Mouse (Mus musculus): ENCODE results near the gene Nop10. TPM values are rescaled to one million over a fixed set of nuclear protein-coding genes. Genes with fewer than 3 reads are reported as not detected.
"Not testable (repeated sequence)": the region's sequence is repeated elsewhere in the genome, so short reads cannot be mapped to it uniquely, and the experiment has no call there.

Gene Nop10
- polyA plus RNA-seq, 1 experiment from 2014 or later: 208 TPM

DNA sequence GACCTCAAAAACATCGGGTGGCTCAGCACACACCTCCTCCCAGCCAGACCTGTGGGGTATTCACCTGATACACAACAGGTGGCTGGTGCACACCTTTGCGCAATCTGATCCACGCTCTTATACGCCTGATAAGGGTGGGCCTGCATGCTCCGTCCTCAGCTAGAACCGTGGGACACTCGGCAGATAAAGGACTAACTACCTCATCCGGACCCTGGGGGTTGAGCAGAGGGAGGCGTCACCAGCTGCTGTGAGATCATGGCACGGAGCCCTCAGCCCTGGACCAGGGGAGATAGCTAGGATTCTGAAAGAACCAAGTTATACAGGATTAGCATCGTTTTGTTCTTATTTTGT is 4.5 kb downstream of the Nop10 start, which contains the start of gene Gm21985:
Gm21985 (plus strand) TSS at position 73 of the 351 bp plus-strand sequence.
- peak within 1 kb of the TSS; percentile 92 for H3K4me2 ChIP-seq
- peak within 1 kb of the TSS; percentile 94 for H3K27ac ChIP-seq
- H3K9me3 ChIP-seq (replicated peaks): no peaks in the 10 kb centered on the region
- peak; percentile 63 for DNase-seq
- WGBS (ENCODE audit: insufficient replicate concordance): under 1% methylated on average over 11 of the region's 11 CpGs
- H3K27me3 ChIP-seq: no peaks in the 10 kb centered on the region
- H3K36me3 ChIP-seq: no peaks in the 10 kb centered on the region
- peak within 1 kb of the TSS; percentile 91 for H3K4me3 ChIP-seq (replicated peaks)
- ATAC-seq (ENCODE audit: low read depth): peak; percentile 53
- peaks cover 68% of the 10 kb centered on the region for H3K4me1 ChIP-seq (replicated peaks)
- peak within 1 kb of the TSS; percentile 95 for H3K9ac ChIP-seq

DNA sequence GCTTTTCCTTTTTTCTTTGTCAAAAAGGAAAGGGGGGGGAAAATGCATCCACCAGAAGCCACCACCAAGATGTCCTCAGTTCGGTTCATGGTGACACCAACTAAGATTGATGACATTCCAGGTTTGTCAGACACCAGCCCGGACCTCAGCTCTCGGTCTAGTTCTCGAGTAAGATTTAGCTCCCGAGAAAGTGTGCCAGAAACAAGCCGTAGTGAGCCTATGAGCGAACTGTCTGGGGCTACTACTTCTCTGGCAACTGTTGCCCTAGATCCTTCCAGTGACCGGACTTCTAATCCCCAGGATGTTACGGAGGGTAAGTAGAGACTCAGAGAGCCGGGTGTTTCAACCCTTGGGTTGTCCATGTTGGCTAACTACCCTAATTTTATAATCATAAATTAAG is 5.1 kb downstream of the Nop10 start:
- Histone ChIP-seq H3K9me3 (replicated peaks) (no peaks in the 10 kb centered on the region), H3K36me3 (no peaks in the 10 kb centered on the region), H3K27me3 (no peaks in the 10 kb centered on the region), H3K4me2 (peak overlapping the region; percentile 92), H3K4me1 (replicated peaks) (peaks cover 69% of the 10 kb centered on the region), H3K27ac (peak overlapping the region; percentile 94), H3K4me3 (replicated peaks) (peak overlapping the region; percentile 91), H3K9ac (peak overlapping the region; percentile 95)
- ATAC-seq (ENCODE audit: low read depth) (no peak), DNase-seq (no peak)
- WGBS (ENCODE audit: insufficient replicate concordance): 20% methylated on average over 10 of the region's 10 CpGs

DNA sequence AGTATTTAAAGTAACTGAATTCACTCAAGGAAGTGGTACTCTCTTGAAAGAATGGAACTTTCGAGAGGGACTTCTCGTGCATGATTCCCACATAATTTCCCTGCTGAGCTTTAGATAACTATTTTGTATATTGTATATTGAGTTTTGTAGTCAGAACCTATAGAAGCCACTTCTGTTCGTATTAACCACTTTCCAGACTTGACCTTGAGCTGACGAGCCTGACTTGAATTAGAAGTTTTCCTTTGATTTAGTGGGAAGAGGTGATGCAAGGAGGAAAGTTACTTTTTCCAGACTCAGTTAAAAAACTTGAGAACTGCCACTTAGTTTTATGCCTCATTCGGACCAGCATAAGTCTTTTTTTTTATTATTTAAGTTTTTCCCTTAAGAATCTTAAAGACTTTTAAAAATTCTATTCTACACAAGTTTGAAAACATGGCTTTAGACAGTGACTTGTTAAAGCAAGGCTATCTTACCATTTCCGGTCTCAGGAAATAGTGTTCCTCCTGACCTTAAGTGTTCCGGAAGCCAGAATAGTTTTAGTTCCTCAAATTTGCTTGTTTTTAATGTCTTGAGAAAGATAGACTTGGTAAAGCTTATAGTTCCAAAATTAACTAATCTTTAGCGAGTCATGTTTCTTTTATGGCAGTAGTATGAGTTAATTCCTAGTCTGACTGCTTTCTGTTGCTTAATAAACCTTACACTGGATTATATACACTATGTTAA is 6.0 kb downstream of the Nop10 start:
- Histone ChIP-seq H3K27me3 (no peaks in the 10 kb centered on the region), H3K9me3 (replicated peaks) (no peaks in the 10 kb centered on the region), H3K36me3 (no peaks in the 10 kb centered on the region), H3K4me3 (replicated peaks) (peak overlapping the region; percentile 91), H3K27ac (peak overlapping the region; percentile 51; the same call in 1 of the 2 replicates), H3K4me2 (peak overlapping the region; percentile 92), H3K4me1 (replicated peaks) (peaks cover 66% of the 10 kb centered on the region), H3K9ac (peak overlapping the region; percentile 95)
- ATAC-seq (ENCODE audit: low read depth) (no peak), DNase-seq (no peak)
- 18% methylated on average over 8 of the region's 8 CpGs for WGBS (ENCODE audit: insufficient replicate concordance)

DNA sequence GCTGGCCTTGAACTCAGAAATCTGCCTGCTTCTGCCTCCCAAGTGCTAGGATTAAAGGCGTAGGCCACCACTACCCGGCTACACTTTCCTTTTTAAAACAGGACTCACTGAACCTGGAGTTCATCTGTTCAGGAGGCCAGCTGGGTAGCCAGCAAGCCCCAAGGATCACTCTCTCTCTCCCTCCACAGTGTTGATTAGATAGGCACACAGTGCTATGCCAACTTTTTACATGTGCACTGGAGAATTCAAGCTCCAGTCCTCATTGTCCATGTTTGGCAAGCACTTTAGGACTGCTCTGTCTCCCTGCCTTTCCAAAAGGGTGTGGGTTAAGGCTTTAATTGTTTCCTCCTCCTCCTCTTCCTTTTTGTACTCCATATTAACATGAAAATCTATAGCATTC is 8.3 kb downstream of the Nop10 start:
- ATAC-seq (ENCODE audit: low read depth) (no peak), DNase-seq (no peak)
- Histone ChIP-seq H3K4me3 (replicated peaks) (no peak overlapping the region), H3K36me3 (no peaks in the 10 kb centered on the region), H3K27me3 (no peaks in the 10 kb centered on the region), H3K27ac (no peak overlapping the region), H3K4me2 (no peak overlapping the region), H3K4me1 (replicated peaks) (peaks cover 58% of the 10 kb centered on the region), H3K9me3 (replicated peaks) (no peaks in the 10 kb centered on the region), H3K9ac (no peak overlapping the region)
- WGBS (ENCODE audit: insufficient replicate concordance): 73% methylated on average over 2 of the region's 2 CpGs

DNA sequence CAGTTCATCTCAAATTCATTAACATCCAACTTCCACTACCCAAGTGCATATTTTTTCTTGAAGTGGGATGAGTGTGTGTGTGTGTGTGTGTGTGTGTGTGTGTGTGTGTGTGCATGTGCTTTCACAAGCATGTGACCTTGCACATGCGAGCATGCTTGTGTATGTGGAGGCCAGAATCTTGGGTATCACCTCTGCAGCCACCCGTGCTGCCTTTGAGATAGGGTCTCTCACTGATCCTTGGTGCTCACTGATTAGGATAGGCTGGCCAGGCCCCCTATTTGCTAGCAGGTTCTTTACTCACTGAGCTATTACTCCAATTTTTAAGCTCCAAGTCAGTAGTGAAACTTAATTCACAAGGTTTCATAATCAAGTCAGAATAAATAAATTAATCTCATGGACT is 11.2 kb downstream of the Nop10 start:
- Histone ChIP-seq H3K27ac (no peak overlapping the region), H3K4me1 (replicated peaks) (peaks cover 42% of the 10 kb centered on the region), H3K36me3 (no peaks in the 10 kb centered on the region), H3K9ac (no peak overlapping the region), H3K9me3 (replicated peaks) (no peaks in the 10 kb centered on the region), H3K4me2 (0 out of 2 replicates have a peak overlapping the region, but pooled peaks have one; percentile 5), H3K4me3 (replicated peaks) (no peak overlapping the region), H3K27me3 (no peaks in the 10 kb centered on the region)
- peak; percentile 86 for ATAC-seq (ENCODE audit: low read depth)
- peak; percentile 46 for DNase-seq
- 31% methylated on average over 2 of the region's 2 CpGs for WGBS (ENCODE audit: insufficient replicate concordance)

DNA sequence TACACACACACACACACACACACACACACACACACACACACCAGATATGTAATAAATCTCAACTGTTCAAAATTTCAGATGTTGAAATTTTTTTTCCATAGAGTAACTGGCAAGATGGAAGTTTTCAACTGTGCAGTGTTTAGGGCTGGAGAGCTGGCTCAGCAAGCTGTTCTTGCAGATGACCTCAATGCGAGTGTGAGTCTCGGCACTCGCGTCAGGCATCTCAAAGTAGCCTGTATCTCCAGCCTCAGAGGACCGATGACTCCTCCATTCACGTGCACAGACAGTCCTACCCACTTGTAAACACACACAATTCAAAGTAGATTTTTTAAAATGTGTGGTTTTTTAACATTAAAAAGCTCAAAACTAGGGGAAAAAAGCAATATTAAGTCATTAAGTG is 11.7 kb downstream of the Nop10 start:
- Histone ChIP-seq H3K27ac (no peak overlapping the region), H3K27me3 (no peaks in the 10 kb centered on the region), H3K9ac (no peak overlapping the region), H3K4me2 (no peak overlapping the region), H3K36me3 (no peaks in the 10 kb centered on the region), H3K4me1 (replicated peaks) (peaks cover 39% of the 10 kb centered on the region), H3K9me3 (replicated peaks) (no peaks in the 10 kb centered on the region), H3K4me3 (replicated peaks) (no peak overlapping the region)
- DNase-seq: no peak
- ATAC-seq (ENCODE audit: low read depth): no peak
- WGBS (ENCODE audit: insufficient replicate concordance): 82% methylated on average over 6 of the region's 6 CpGs

DNA sequence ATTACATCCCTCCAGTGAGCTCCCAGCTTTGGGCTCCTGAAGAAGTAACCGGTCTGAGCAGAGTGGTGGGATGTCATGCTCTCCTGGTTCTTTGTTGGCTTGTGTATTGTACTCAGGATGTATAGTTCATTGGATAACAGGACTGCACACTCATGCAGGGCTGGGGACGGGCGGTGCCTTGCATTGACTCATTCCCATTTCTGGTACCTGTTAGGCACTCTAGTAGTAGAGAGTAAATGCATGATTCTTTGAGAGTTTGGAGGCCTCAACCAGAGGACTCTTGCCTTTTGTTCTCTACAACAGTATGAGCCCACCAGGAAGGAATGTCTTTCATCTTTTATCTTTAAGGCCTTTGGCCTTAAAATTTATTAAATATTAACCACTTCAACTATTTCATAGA is 15.1 kb downstream of the Nop10 start:
- Histone ChIP-seq H3K9me3 (replicated peaks) (no peaks in the 10 kb centered on the region), H3K27me3 (no peaks in the 10 kb centered on the region), H3K36me3 (no peaks in the 10 kb centered on the region), H3K27ac (no peak overlapping the region), H3K9ac (no peak overlapping the region), H3K4me3 (replicated peaks) (no peak overlapping the region), H3K4me1 (replicated peaks) (peaks cover 20% of the 10 kb centered on the region), H3K4me2 (no peak overlapping the region)
- DNase-seq: no peak
- ATAC-seq (ENCODE audit: low read depth): no peak; the same call in 1 of the 2 replicates
- WGBS (ENCODE audit: insufficient replicate concordance): 78% methylated on average over 3 of the region's 3 CpGs

DNA sequence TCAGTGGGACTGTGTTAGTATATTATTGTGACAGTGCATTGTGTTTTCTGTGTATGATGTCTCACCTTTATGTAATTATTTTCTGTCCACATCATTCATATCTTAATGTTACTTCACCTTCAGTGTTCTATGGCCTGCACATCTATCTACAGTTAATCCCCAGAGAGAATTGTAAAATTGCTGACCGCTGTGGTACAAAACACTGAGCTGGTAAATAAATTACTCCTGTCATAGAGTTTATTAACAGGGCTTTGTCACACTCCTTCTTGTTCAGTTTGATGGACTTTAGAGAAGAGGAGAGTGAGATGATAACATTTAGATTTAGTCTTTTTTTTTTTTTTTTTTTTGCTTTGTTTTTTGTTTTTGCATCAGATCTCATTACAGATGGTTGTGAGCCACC is 21.1 kb downstream of the Nop10 start:
- Histone ChIP-seq H3K27ac (no peak overlapping the region), H3K9me3 (replicated peaks) (no peaks in the 10 kb centered on the region), H3K4me2 (no peak overlapping the region), H3K27me3 (no peaks in the 10 kb centered on the region), H3K9ac (no peak overlapping the region), H3K36me3 (no peaks in the 10 kb centered on the region), H3K4me1 (replicated peaks) (peaks cover 29% of the 10 kb centered on the region), H3K4me3 (replicated peaks) (no peak overlapping the region)
- no peak for DNase-seq
- 90% methylated on average over 1 of the region's 1 CpGs for WGBS (ENCODE audit: insufficient replicate concordance)
- no peak for ATAC-seq (ENCODE audit: low read depth)

DNA sequence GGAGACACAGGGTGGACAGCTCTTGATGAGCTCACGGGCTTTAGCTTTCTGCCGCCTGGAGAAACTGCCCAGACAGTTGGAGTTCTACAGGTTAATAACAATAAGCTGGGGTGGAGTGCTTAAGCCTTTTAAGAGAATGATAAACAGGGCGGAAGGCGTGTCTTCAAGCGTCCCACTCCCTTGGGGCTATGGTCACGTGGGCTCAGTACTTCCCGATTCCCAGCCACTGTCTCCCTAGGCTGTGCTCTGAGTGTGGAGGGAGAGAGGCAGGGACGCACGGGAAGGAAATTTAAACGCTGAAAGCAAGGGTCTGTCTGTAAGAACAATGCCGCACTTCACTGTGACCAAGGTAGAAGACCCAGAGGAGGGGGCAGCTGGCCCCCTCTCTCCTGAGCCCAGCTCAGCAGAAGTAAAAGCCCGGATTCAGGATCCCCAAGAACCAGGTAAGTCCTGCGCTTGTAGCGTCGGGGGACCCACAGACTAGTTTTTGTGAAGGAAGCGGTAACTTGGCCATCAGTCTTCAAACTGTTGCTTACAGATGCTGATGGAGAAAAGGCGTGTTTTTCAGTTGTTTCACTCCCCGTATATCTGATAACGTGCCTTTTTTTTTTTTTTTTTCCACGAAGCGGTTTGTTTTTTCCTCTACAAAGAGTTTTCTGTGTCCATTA is 22.8 kb downstream of the Nop10 start:
- 3% methylated on average over 21 of the region's 21 CpGs for WGBS (ENCODE audit: insufficient replicate concordance)
- peak overlapping the region; percentile 76 for H3K27ac ChIP-seq
- H3K9ac ChIP-seq: peak overlapping the region; percentile 78

DNA sequence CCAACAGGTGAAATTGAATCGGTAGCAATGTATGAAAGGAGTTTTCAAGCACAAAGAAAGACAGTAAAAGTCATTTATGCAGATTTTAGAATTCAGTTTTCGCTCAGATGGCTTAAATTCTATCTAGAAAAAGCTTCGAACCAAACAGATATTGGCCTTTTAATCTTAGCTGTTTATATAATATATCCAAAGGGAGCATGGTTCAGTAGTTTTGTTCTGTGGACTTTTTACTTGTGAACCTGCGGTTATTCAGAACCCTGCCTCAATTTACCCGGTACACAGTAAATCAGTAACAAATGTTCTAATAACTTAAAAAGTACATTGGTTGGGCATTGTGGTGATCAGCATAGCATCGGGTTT is 23.3 kb downstream of the Nop10 start:
- ATAC-seq (ENCODE audit: low read depth): no peak

More for the DNA sequence above, 22.8 kb downstream of the Nop10 start:
- Histone ChIP-seq H3K36me3 (no peaks in the 10 kb centered on the region), H3K4me1 (replicated peaks) (peaks cover 29% of the 10 kb centered on the region), H3K4me2 (peak overlapping the region; percentile 93), H3K27me3 (no peaks in the 10 kb centered on the region), H3K4me3 (replicated peaks) (peak overlapping the region; percentile 70), H3K9me3 (replicated peaks) (no peaks in the 10 kb centered on the region)
- ATAC-seq (ENCODE audit: low read depth): peak; percentile 97
- DNase-seq: peak; percentile 58

DNA sequence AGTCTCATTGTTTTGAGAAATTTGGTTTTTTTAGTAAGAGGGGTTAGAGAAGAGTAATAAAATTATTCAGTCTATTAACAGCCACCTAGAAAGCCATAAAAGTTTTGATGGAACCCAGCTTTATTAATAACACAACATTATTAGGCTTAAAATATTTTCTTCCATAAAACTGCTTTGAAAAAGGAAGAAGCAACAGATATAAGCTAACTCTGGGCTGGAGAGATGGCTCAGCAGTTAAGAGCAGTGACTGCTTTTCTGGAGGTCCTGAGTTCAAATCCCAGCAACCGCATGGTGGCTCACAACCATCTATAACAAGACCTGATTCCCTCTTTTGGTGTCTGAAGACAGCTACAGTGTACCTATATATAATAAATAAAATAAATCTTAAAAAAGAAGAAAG is 24.3 kb downstream of the Nop10 start:
- ATAC-seq (ENCODE audit: low read depth); H3K9me3 ChIP-seq (replicated peaks): not testable (repeated sequence)

More for the DNA sequence above, 23.3 kb downstream of the Nop10 start:
- peak overlapping the region; percentile 76; the same call in 1 of the 2 replicates for H3K27ac ChIP-seq
- no peaks in the 10 kb centered on the region for H3K9me3 ChIP-seq (replicated peaks)
- no peaks in the 10 kb centered on the region for H3K36me3 ChIP-seq
- peak overlapping the region; percentile 93 for H3K4me2 ChIP-seq
- H3K27me3 ChIP-seq: no peaks in the 10 kb centered on the region
- 50% methylated on average over 6 of the region's 6 CpGs for WGBS (ENCODE audit: insufficient replicate concordance)
- H3K4me1 ChIP-seq (replicated peaks): peaks cover 29% of the 10 kb centered on the region
- peak overlapping the region; percentile 78; the same call in 1 of the 2 replicates for H3K9ac ChIP-seq
- DNase-seq: no peak
- H3K4me3 ChIP-seq (replicated peaks): peak overlapping the region; percentile 70

More for the DNA sequence above, 24.3 kb downstream of the Nop10 start:
- not testable (repeated sequence) for DNase-seq; H3K27ac ChIP-seq; H3K9ac ChIP-seq; H3K27me3 ChIP-seq; H3K36me3 ChIP-seq; H3K4me3 ChIP-seq (replicated peaks); H3K4me2 ChIP-seq
- peaks cover 29% of the 10 kb centered on the region for H3K4me1 ChIP-seq (replicated peaks)
- 93% methylated on average over 1 of the region's 1 CpGs for WGBS (ENCODE audit: insufficient replicate concordance)

All from liver, embryonic 13.5 days (tissue).